Mouse (Mus musculus) forebrain, postnatal 0 days (tissue): ENCODE measurements around the gene Aprt. TPM values are rescaled to one million over a fixed set of nuclear protein-coding genes. Genes with fewer than 3 reads are reported as not detected.

Source experiments
- ATAC-seq: fragments of 200-750 bp; cut with Nextera tagmentation; 2 replicates; pipeline ENCODE4 v1.8.0; 2017; ENCODE audit warnings: mild to moderate bottlenecking, moderate library complexity
- DNase-seq: peaks from one replicate; pipeline ENCODE4 v3.0.0-alpha.2; 2015
- H3K27ac ChIP-seq: fragments of 300-500 bp; sonication (generic); 2 replicates; pipeline ENCODE4 v1.5.1; 2014; ENCODE audit warnings: low read depth, mild to moderate bottlenecking, antibody characterized with exemption, low read length, moderate library complexity, mixed read lengths
- H3K27me3 ChIP-seq: fragments of 300-500 bp; sonication (generic); 2 replicates; pipeline ENCODE4 v1.6.1; 2014; ENCODE audit warnings: mild to moderate bottlenecking, low read length, mixed read lengths; ENCODE audit not compliant: insufficient read depth
- H3K36me3 ChIP-seq: fragments of 300-500 bp; sonication (generic); 2 replicates; pipeline ENCODE4 v1.6.1; 2014; ENCODE audit warnings: mild to moderate bottlenecking, moderate library complexity; ENCODE audit not compliant: insufficient read depth
- H3K4me1 ChIP-seq: fragments of 300-500 bp; sonication (generic); 2 replicates; pipeline ENCODE4 v1.6.1; 2014; ENCODE audit warnings: antibody characterized with exemption; ENCODE audit not compliant: insufficient read depth
- H3K4me2 ChIP-seq: fragments of 300-500 bp; sonication (generic); 2 replicates; pipeline ENCODE4 v1.6.1; 2014; ENCODE audit warnings: low read depth, mild to moderate bottlenecking, moderate library complexity
- H3K4me3 ChIP-seq: fragments of 300-500 bp; sonication (generic); 2 replicates; pipeline ENCODE4 v1.5.1; 2014; ENCODE audit warnings: low read depth, low read length, mixed read lengths
- H3K9ac ChIP-seq: fragments of 300-500 bp; sonication (generic); 2 replicates; pipeline ENCODE4 v1.6.1; 2014; ENCODE audit warnings: mild to moderate bottlenecking
- H3K9me3 ChIP-seq: fragments of 300-500 bp; sonication (generic); 2 replicates; pipeline ENCODE4 v1.6.1; 2016; ENCODE audit warnings: low read length
- CTCF ChIP-seq: sonication (generic); IDR thresholded peaks from 2 replicates; pipeline ENCODE4 v1.5.1; 2016; ENCODE audit warnings: antibody characterized with exemption, control low read depth, low read depth
- WGBS: fragments of 180-500 bp; shearing (Covaris S2); extraction: QIAGEN DNeasy Blood & Tissue Kit; methylation state at CpG from one replicate; pipeline ENCODE4 v1.1.7; 2014; 5-methylcytosine and 5-hydroxymethylcytosine counted together
- polyA plus RNA-seq: library from polyadenylated mRNA; unstranded; fragments of >200 nt; fragmentation: Nextera tagmentation; extraction: Ambion mirVana; gene quantifications from 2 replicates; pipeline ENCODE4 v1.2.1, GENCODE M21; 2015
- total RNA-seq: library from RNA; depleted of rRNA; stranded (reverse); fragments of >200 nt; gene quantifications from 2 replicates; pipeline ENCODE4 v1.2.3, GENCODE M21; 2014

Aprt gene
- total and polyA plus RNA-seq, 2 experiments from 2014 or later = 132 to 226 TPM

GRCm38 (mm10) chr8:122548331-122548730 is 28.4 kb downstream of the Aprt start:
- Histone ChIP-seq H3K9me3 (no peaks in the 10 kb centered on the region), H3K27me3 (peaks cover 15% of the 10 kb centered on the region), H3K36me3 (no peaks in the 10 kb centered on the region), H3K4me2 (no peak overlapping the region), H3K9ac (no peak overlapping the region), H3K4me3 (no peak overlapping the region), H3K4me1 (no peaks in the 10 kb centered on the region), H3K27ac (no peak overlapping the region)
- no peak for ATAC-seq
- no peak for DNase-seq
- TF ChIP-seq CTCF = no peak
- 78% methylated on average over 13 of the region's 13 CpGs for WGBS

GRCm38 (mm10) chr8:122547815-122548214 is 28.9 kb downstream of the Aprt start:
- no peak overlapping the region for H3K9ac ChIP-seq
- no peak overlapping the region for H3K27ac ChIP-seq
- H3K4me1 ChIP-seq = no peaks in the 10 kb centered on the region
- ATAC-seq (no peak), DNase-seq (no peak)
- H3K4me2 ChIP-seq = no peak overlapping the region
- peaks cover 15% of the 10 kb centered on the region for H3K27me3 ChIP-seq
- no peak for TF ChIP-seq CTCF
- H3K9me3 ChIP-seq = no peaks in the 10 kb centered on the region
- no peaks in the 10 kb centered on the region for H3K36me3 ChIP-seq
- WGBS = 45% methylated on average over 5 of the region's 5 CpGs
- no peak overlapping the region for H3K4me3 ChIP-seq

- no peaks in the 10 kb centered on the region for H3K9me3 ChIP-seq
- DNase-seq = no peak
- H3K27me3 ChIP-seq = peaks cover 13% of the 10 kb centered on the region
- 73% methylated on average over 24 of the region's 24 CpGs for WGBS
- H3K9ac ChIP-seq = no peak overlapping the region
- no peaks in the 10 kb centered on the region for H3K36me3 ChIP-seq
- no peak overlapping the region for H3K27ac ChIP-seq
- no peak for TF ChIP-seq CTCF
- no peak overlapping the region for H3K4me3 ChIP-seq
- no peaks in the 10 kb centered on the region for H3K4me1 ChIP-seq
- H3K4me2 ChIP-seq = no peak overlapping the region
- no peak for ATAC-seq
These were observed 29.8 kb downstream of the Aprt start for GRCm38 (mm10) chr8:122546811-122547453.

GRCm38 (mm10) chr8:122546066-122546755 is 30.5 kb downstream of the Aprt start:
- WGBS = 90% methylated on average over 7 of the region's 7 CpGs
- Histone ChIP-seq H3K4me2 (no peak overlapping the region), H3K4me3 (no peak overlapping the region), H3K9me3 (no peaks in the 10 kb centered on the region), H3K4me1 (no peaks in the 10 kb centered on the region), H3K27me3 (peaks cover 6% of the 10 kb centered on the region; the same call in 1 of the 2 replicates), H3K27ac (no peak overlapping the region), H3K9ac (no peak overlapping the region), H3K36me3 (no peaks in the 10 kb centered on the region)
- DNase-seq (no peak), ATAC-seq (no peak)
- TF ChIP-seq CTCF = no peak

- Histone ChIP-seq H3K9me3 (no peaks in the 10 kb centered on the region), H3K36me3 (no peaks in the 10 kb centered on the region), H3K4me3 (no peak overlapping the region), H3K9ac (no peak overlapping the region), H3K27me3 (0 out of 2 replicates have a peak, but pooled peaks cover 4% of the 10 kb centered on the region), H3K27ac (no peak overlapping the region), H3K4me1 (no peaks in the 10 kb centered on the region), H3K4me2 (no peak overlapping the region)
- ATAC-seq (no peak), DNase-seq (no peak)
- WGBS = 88% methylated on average over 8 of the region's 8 CpGs
- TF ChIP-seq CTCF = no peak
These were observed 32.6 kb downstream of the Aprt start for GRCm38 (mm10) chr8:122544138-122544537.

- 87% methylated on average over 9 of the region's 9 CpGs for WGBS
- no peak for TF ChIP-seq CTCF
- no peak for DNase-seq
- H3K4me3 ChIP-seq = no peak overlapping the region
- no peaks in the 10 kb centered on the region for H3K36me3 ChIP-seq
- H3K9me3 ChIP-seq = no peaks in the 10 kb centered on the region
- no peak overlapping the region for H3K9ac ChIP-seq
- no peak overlapping the region for H3K27ac ChIP-seq
- no peak for ATAC-seq
- H3K27me3 ChIP-seq = no peaks in the 10 kb centered on the region
- no peaks in the 10 kb centered on the region for H3K4me1 ChIP-seq
- H3K4me2 ChIP-seq = no peak overlapping the region
These were observed 38.2 kb downstream of the Aprt start for GRCm38 (mm10) chr8:122538310-122539076.

- H3K9ac ChIP-seq = no peak overlapping the region
- H3K4me2 ChIP-seq = no peak overlapping the region
- DNase-seq = no peak
- H3K4me3 ChIP-seq = no peak overlapping the region
- H3K27me3 ChIP-seq = no peaks in the 10 kb centered on the region
- H3K36me3 ChIP-seq = no peaks in the 10 kb centered on the region
- H3K27ac ChIP-seq = no peak overlapping the region
- no peak for ATAC-seq
- no peaks in the 10 kb centered on the region for H3K9me3 ChIP-seq
- 92% methylated on average over 2 of the region's 2 CpGs for WGBS
- TF ChIP-seq CTCF = no peak
- H3K4me1 ChIP-seq = no peaks in the 10 kb centered on the region
These were observed 38.9 kb downstream of the Aprt start for GRCm38 (mm10) chr8:122537812-122538211.
